Mouse (Mus musculus): ENCODE measurements around the gene Lrmda.

DNA sequence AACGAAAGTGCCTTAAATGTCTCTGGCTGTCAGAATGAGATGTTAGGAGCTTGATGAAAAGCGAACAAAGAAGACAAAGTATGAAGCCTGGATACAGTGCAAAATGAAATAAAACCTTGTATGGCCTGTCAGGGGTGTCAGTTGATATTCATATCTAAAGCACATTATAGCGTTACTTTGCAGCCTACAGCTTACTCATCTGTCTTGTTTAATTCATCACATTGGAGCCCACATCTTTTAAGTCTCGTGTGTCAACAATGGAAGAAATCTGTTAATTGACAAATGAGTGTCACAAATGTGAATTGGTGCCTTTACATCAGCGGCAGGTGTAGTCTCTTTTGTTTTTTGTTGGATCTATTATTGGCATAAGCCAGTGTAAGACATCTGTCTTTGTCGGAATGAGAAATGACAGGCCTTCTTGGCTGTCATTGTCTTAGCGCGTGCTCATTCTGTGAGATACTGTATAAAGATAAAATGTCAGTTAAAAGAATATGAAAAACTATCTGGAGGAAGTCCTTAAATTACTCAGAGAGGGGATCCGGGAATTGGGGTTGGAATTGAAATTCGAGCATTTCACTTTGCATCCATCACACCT is 26.8 kb downstream of the Lrmda start:
- no peak for TF ChIP-seq POLR2A (IDR thresholded peaks at IDR 0.05; ENCODE audit: low read depth, low read length)
- TF ChIP-seq CTCF (IDR thresholded peaks at IDR 0.05; ENCODE audit: extremely low read depth, insufficient read length, insufficient replicate concordance, low read depth, low read length) = no peak
